Mouse (Mus musculus) heart, adult 8-10 months (tissue): ENCODE measurements around the gene H2al1g. TPM values are rescaled to one million over a fixed set of nuclear protein-coding genes. Genes with fewer than 3 reads are reported as not detected.

Experiments
- total RNA-seq, 4 experiments: library from RNA; stranded (reverse); gene quantifications; 2 replicates each; pipeline ENCODE4 v1.2.4; 2022

H2al1g gene
- total RNA-seq, 4 experiments from 2014 or later: not detected

Other genes starting within 250 kb of the H2al1g start
- gene H2al1a, start 19.0 kb upstream of the H2al1g start, total RNA-seq: not detected
- gene H2al1b, start 15.8 kb upstream of the H2al1g start, total RNA-seq: not detected
- gene H2al1c, start 12.6 kb upstream of the H2al1g start, total RNA-seq: not detected
- gene H2al1d, start 9.4 kb upstream of the H2al1g start, total RNA-seq: not detected
- not detected for gene H2al1e, start 6.3 kb upstream of the H2al1g start, total RNA-seq
- gene H2al1f, start 3.1 kb upstream of the H2al1g start, total RNA-seq: not detected
- not detected for gene H2al1h, start 3.2 kb downstream of the H2al1g start, total RNA-seq
- not detected for gene H2al1i, start 6.4 kb downstream of the H2al1g start, total RNA-seq
- not detected for gene H2al1j, start 9.6 kb downstream of the H2al1g start, total RNA-seq